Mouse (Mus musculus) hindbrain, embryonic 14.5 days (tissue): ENCODE results near the gene Btaf1. TPM values are rescaled to one million over a fixed set of nuclear protein-coding genes. Genes with fewer than 3 reads are reported as not detected.

Source experiments
- ATAC-seq: fragments of 200-750 bp; cut with Nextera tagmentation; 2 replicates; pipeline ENCODE4 v1.8.0; 2017; ENCODE audit warnings: moderate number of reproducible peaks, mild to moderate bottlenecking, moderate TSS enrichment, moderate library complexity; ENCODE audit not compliant: low FRiP score
- DNase-seq: peaks from one replicate; pipeline ENCODE4 v3.0.0-alpha.2; 2015; ENCODE audit warnings: low spot score
- H3K27ac ChIP-seq: fragments of 300-500 bp; sonication (generic); 2 replicates; pipeline ENCODE4 v1.5.1; 2014; ENCODE audit warnings: mild to moderate bottlenecking, moderate library complexity
- H3K27me3 ChIP-seq: fragments of 300-500 bp; sonication (generic); 2 replicates; pipeline ENCODE4 v1.6.1; 2014; ENCODE audit warnings: mild to moderate bottlenecking, low read length, mixed read lengths; ENCODE audit not compliant: control insufficient read depth, insufficient read depth
- H3K36me3 ChIP-seq: fragments of 300-500 bp; sonication (generic); replicated peaks from 2 replicates; pipeline ENCODE4 v1.6.1; 2014; ENCODE audit not compliant: control insufficient read depth, insufficient read depth
- H3K4me1 ChIP-seq: fragments of 300-500 bp; sonication (generic); replicated peaks from 2 replicates; pipeline ENCODE4 v1.6.1; 2014; ENCODE audit warnings: antibody characterized with exemption, low read length, mixed read lengths; ENCODE audit not compliant: control insufficient read depth, insufficient read depth
- H3K4me2 ChIP-seq: fragments of 300-500 bp; sonication (generic); replicated peaks from 2 replicates; pipeline ENCODE4 v1.6.1; 2014; ENCODE audit warnings: mild to moderate bottlenecking, moderate library complexity
- H3K4me3 ChIP-seq: fragments of 300-500 bp; sonication (generic); replicated peaks from 2 replicates; pipeline ENCODE4 v1.5.1; 2014; ENCODE audit warnings: mild to moderate bottlenecking, low read length
- H3K9ac ChIP-seq: fragments of 300-500 bp; sonication (generic); 2 replicates; pipeline ENCODE4 v1.6.1; 2014
- H3K9me3 ChIP-seq: fragments of 300-500 bp; sonication (generic); 2 replicates; pipeline ENCODE4 v1.6.1; 2016; ENCODE audit warnings: low read length; ENCODE audit not compliant: control insufficient read depth
- WGBS: fragments of 180-500 bp; shearing (Covaris S2); extraction: QIAGEN DNeasy Blood & Tissue Kit; methylation state at CpG from one replicate; pipeline ENCODE4 v1.1.7; 2014; 5-methylcytosine and 5-hydroxymethylcytosine counted together
- polyA plus RNA-seq: library from polyadenylated mRNA; unstranded; fragments of >200 nt; fragmentation: Nextera tagmentation; extraction: Ambion mirVana; gene quantifications from 2 replicates; pipeline ENCODE4 v1.2.1, GENCODE M21; 2014

Gene Btaf1
- polyA plus RNA-seq = 13.5 and 14.4 TPM in 2 replicates

- peaks cover 17% of the 10 kb centered on the region for H3K4me1 ChIP-seq
- ATAC-seq = peak; percentile 98
- DNase-seq = peak; percentile 88
- under 1% methylated on average over 96 of the region's 98 CpGs for WGBS
- H3K4me2 ChIP-seq = peak within 1 kb of the TSS; percentile 96
- H3K9ac ChIP-seq = peak within 1 kb of the TSS; percentile 91
- H3K9me3 ChIP-seq = no peaks in the 10 kb centered on the region
- peak within 1 kb of the TSS; percentile 75 for H3K4me3 ChIP-seq
- no peaks in the 10 kb centered on the region for H3K27me3 ChIP-seq
- peak within 1 kb of the TSS; percentile 89 for H3K27ac ChIP-seq
- H3K36me3 ChIP-seq = no peaks in the 10 kb centered on the region
Observed at GRCm38 (mm10) chr19:36925671-36926552, at the start of gene Btaf1. Btaf1 (plus strand) TSS chr19:36926079.

- ATAC-seq (no peak), DNase-seq (no peak)
- H3K4me3 ChIP-seq = no peak overlapping the region
- H3K27me3 ChIP-seq = no peaks in the 10 kb centered on the region
- H3K4me1 ChIP-seq = no peaks in the 10 kb centered on the region
- H3K27ac ChIP-seq = no peak overlapping the region
- H3K36me3 ChIP-seq = peaks cover 96% of the 10 kb centered on the region
- no peak overlapping the region for H3K4me2 ChIP-seq
- no peaks in the 10 kb centered on the region for H3K9me3 ChIP-seq
- H3K9ac ChIP-seq = no peak overlapping the region
Observed at GRCm38 (mm10) chr19:36877329-36877728, 48.5 kb upstream of the Btaf1 start.

GRCm38 (mm10) chr19:36878743-36879495, 47.0 kb upstream of the Btaf1 start:
- Histone ChIP-seq H3K9ac (no peak overlapping the region), H3K4me2 (no peak overlapping the region), H3K4me3 (no peak overlapping the region), H3K4me1 (no peaks in the 10 kb centered on the region), H3K27me3 (no peaks in the 10 kb centered on the region), H3K9me3 (no peaks in the 10 kb centered on the region), H3K27ac (no peak overlapping the region), H3K36me3 (peaks cover 97% of the 10 kb centered on the region)
- no peak for ATAC-seq
- no peak for DNase-seq
- 79% methylated on average over 11 of the region's 11 CpGs for WGBS

GRCm38 (mm10) chr19:36883119-36883518, 42.8 kb upstream of the Btaf1 start:
- H3K4me1 ChIP-seq = no peaks in the 10 kb centered on the region
- 81% methylated on average over 6 of the region's 6 CpGs for WGBS
- no peaks in the 10 kb centered on the region for H3K9me3 ChIP-seq
- no peak overlapping the region for H3K27ac ChIP-seq
- no peak for ATAC-seq
- H3K4me2 ChIP-seq = no peak overlapping the region
- H3K4me3 ChIP-seq = no peak overlapping the region
- DNase-seq = no peak
- no peaks in the 10 kb centered on the region for H3K27me3 ChIP-seq
- no peak overlapping the region for H3K9ac ChIP-seq
- H3K36me3 ChIP-seq = peaks cover 99% of the 10 kb centered on the region

- DNase-seq = no peak
- no peak for ATAC-seq
- no peak overlapping the region for H3K27ac ChIP-seq
- H3K4me2 ChIP-seq = no peak overlapping the region
- no peak overlapping the region for H3K4me3 ChIP-seq
- no peaks in the 10 kb centered on the region for H3K4me1 ChIP-seq
- H3K27me3 ChIP-seq = no peaks in the 10 kb centered on the region
- H3K36me3 ChIP-seq = peaks cover 99% of the 10 kb centered on the region
- 73% methylated on average over 2 of the region's 2 CpGs for WGBS
- H3K9ac ChIP-seq = no peak overlapping the region
- no peaks in the 10 kb centered on the region for H3K9me3 ChIP-seq
Observed at GRCm38 (mm10) chr19:36886316-36886715, 39.6 kb upstream of the Btaf1 start.

GRCm38 (mm10) chr19:36887706-36888105, 38.2 kb upstream of the Btaf1 start:
- Histone ChIP-seq H3K4me2 (no peak overlapping the region), H3K4me1 (no peaks in the 10 kb centered on the region), H3K9me3 (no peaks in the 10 kb centered on the region), H3K9ac (no peak overlapping the region), H3K4me3 (no peak overlapping the region), H3K36me3 (peaks cover 99% of the 10 kb centered on the region), H3K27ac (no peak overlapping the region), H3K27me3 (no peaks in the 10 kb centered on the region)
- no peak for DNase-seq
- WGBS = 30% methylated on average over 3 of the region's 3 CpGs
- ATAC-seq = no peak

GRCm38 (mm10) chr19:36891746-36892145, 34.1 kb upstream of the Btaf1 start:
- ATAC-seq = no peak
- WGBS = 98% methylated on average over 3 of the region's 3 CpGs
- peaks cover 80% of the 10 kb centered on the region for H3K36me3 ChIP-seq

GRCm38 (mm10) chr19:36896791-36897569, 28.9 kb upstream of the Btaf1 start:
- no peaks in the 10 kb centered on the region for H3K9me3 ChIP-seq
- ATAC-seq = peak; percentile 84
- H3K36me3 ChIP-seq = peaks cover 28% of the 10 kb centered on the region
- no peak overlapping the region for H3K4me2 ChIP-seq
- DNase-seq = peak; percentile 49
- no peaks in the 10 kb centered on the region for H3K27me3 ChIP-seq
- peaks cover 14% of the 10 kb centered on the region for H3K4me1 ChIP-seq
- H3K4me3 ChIP-seq = no peak overlapping the region
- peak overlapping the region; percentile 70 for H3K27ac ChIP-seq
- 0 out of 2 replicates have a peak overlapping the region, but pooled peaks have one; percentile 28 for H3K9ac ChIP-seq
- 6% methylated on average over 10 of the region's 10 CpGs for WGBS

More at GRCm38 (mm10) chr19:36891746-36892145, 34.1 kb upstream of the Btaf1 start:
- Histone ChIP-seq H3K4me3 (no peak overlapping the region), H3K9me3 (no peaks in the 10 kb centered on the region), H3K4me2 (no peak overlapping the region), H3K4me1 (peaks cover 8% of the 10 kb centered on the region), H3K9ac (no peak overlapping the region), H3K27ac (no peak overlapping the region), H3K27me3 (no peaks in the 10 kb centered on the region)
- no peak for DNase-seq

GRCm38 (mm10) chr19:36897778-36898177, 28.1 kb upstream of the Btaf1 start:
- no peak overlapping the region for H3K4me3 ChIP-seq
- ATAC-seq (no peak), DNase-seq (no peak)
- H3K9ac ChIP-seq = no peak overlapping the region
- peaks cover 20% of the 10 kb centered on the region for H3K36me3 ChIP-seq
- peaks cover 14% of the 10 kb centered on the region for H3K4me1 ChIP-seq
- H3K27ac ChIP-seq = peak overlapping the region; percentile 32; the same call in 1 of the 2 replicates
- no peak overlapping the region for H3K4me2 ChIP-seq
- H3K9me3 ChIP-seq = no peaks in the 10 kb centered on the region
- no peaks in the 10 kb centered on the region for H3K27me3 ChIP-seq
- WGBS = 40% methylated on average over 9 of the region's 9 CpGs
